Mouse (Mus musculus) lung, embryonic 16.5 days (tissue): ENCODE measurements around the gene Faf2. TPM values are rescaled to one million over a fixed set of nuclear protein-coding genes. Genes with fewer than 3 reads are reported as not detected.
A peak's percentile ranks its signal among the peaks of the same experiment; 100 is the strongest.

Source experiments
- ATAC-seq: fragments of 200-750 bp; cut with Nextera tagmentation; 2 replicates; pipeline ENCODE4 v1.8.0; 2017; ENCODE audit warnings: low read depth, mild to moderate bottlenecking, moderate library complexity
- H3K27ac ChIP-seq: fragments of 300-500 bp; sonication (generic); 2 replicates; pipeline ENCODE4 v1.5.1; 2014; ENCODE audit warnings: mild to moderate bottlenecking, control low read depth, low read length
- H3K27me3 ChIP-seq: fragments of 300-500 bp; sonication (generic); 2 replicates; pipeline ENCODE4 v1.6.1; 2014; ENCODE audit warnings: low read depth, low read length, mixed read lengths; ENCODE audit not compliant: control insufficient read depth, insufficient read depth
- H3K36me3 ChIP-seq: fragments of 300-500 bp; sonication (generic); 2 replicates; pipeline ENCODE4 v1.6.1; 2014; ENCODE audit warnings: low read length; ENCODE audit not compliant: control insufficient read depth, insufficient read depth
- H3K4me1 ChIP-seq: fragments of 300-500 bp; sonication (generic); replicated peaks from 2 replicates; pipeline ENCODE4 v1.6.1; 2014; ENCODE audit warnings: low read length, mixed read lengths; ENCODE audit not compliant: control insufficient read depth, insufficient read depth
- H3K4me2 ChIP-seq: fragments of 300-500 bp; sonication (generic); 2 replicates; pipeline ENCODE4 v1.6.1; 2014; ENCODE audit warnings: low read depth, low read length, control low read depth
- H3K4me3 ChIP-seq: fragments of 300-500 bp; sonication (generic); 2 replicates; pipeline ENCODE4 v1.5.1; 2014; ENCODE audit warnings: mild to moderate bottlenecking, low read length, control low read depth
- H3K9ac ChIP-seq: fragments of 300-500 bp; sonication (generic); 2 replicates; pipeline ENCODE4 v1.6.1; 2014; ENCODE audit warnings: low read length, control low read depth
- H3K9me3 ChIP-seq: fragments of 300-500 bp; sonication (generic); 2 replicates; pipeline ENCODE4 v1.6.1; 2016; ENCODE audit warnings: low read length; ENCODE audit not compliant: control insufficient read depth
- WGBS: fragments of 180-500 bp; shearing (Covaris S2); extraction: QIAGEN DNeasy Blood & Tissue Kit; methylation state at CpG from one replicate; pipeline ENCODE4 v1.1.7; 2014; 5-methylcytosine and 5-hydroxymethylcytosine counted together
- polyA plus RNA-seq: library from polyadenylated mRNA; unstranded; fragments of >200 nt; fragmentation: Nextera tagmentation; extraction: Ambion mirVana; gene quantifications from 2 replicates; pipeline ENCODE4 v1.2.1, GENCODE M21; 2015

Gene Faf2
- polyA plus RNA-seq = 72.1 and 78.6 TPM in 2 replicates

GRCm38 (mm10) chr13:54621155-54621932 lies at the start of gene Faf2:
Faf2 (plus strand) TSS chr13:54621784.
- H3K9ac ChIP-seq = peak within 1 kb of the TSS; percentile 99
- WGBS = 10% methylated on average over 44 of the region's 44 CpGs
- H3K9me3 ChIP-seq = no peaks in the 10 kb centered on the region
- H3K4me2 ChIP-seq = peak within 1 kb of the TSS; percentile 95
- peaks cover 8% of the 10 kb centered on the region for H3K4me1 ChIP-seq
- peak; percentile 99 for ATAC-seq
- H3K4me3 ChIP-seq = peak within 1 kb of the TSS; percentile 95
- H3K36me3 ChIP-seq = no peaks in the 10 kb centered on the region
- H3K27me3 ChIP-seq = no peaks in the 10 kb centered on the region
- H3K27ac ChIP-seq = peak within 1 kb of the TSS; percentile 78

GRCm38 (mm10) chr13:54572621-54573020 lies 49.0 kb upstream of the Faf2 start:
- H3K4me3 ChIP-seq = no peak overlapping the region
- no peaks in the 10 kb centered on the region for H3K27me3 ChIP-seq
- no peaks in the 10 kb centered on the region for H3K9me3 ChIP-seq
- H3K9ac ChIP-seq = no peak overlapping the region
- H3K4me2 ChIP-seq = no peak overlapping the region
- no peak for ATAC-seq
- H3K36me3 ChIP-seq = no peaks in the 10 kb centered on the region
- no peak overlapping the region for H3K27ac ChIP-seq
- H3K4me1 ChIP-seq = peaks cover 15% of the 10 kb centered on the region
- WGBS = 74% methylated on average over 4 of the region's 4 CpGs

- Histone ChIP-seq H3K27ac (peak within 1 kb of the TSS; percentile 69), H3K4me3 (peak within 1 kb of the TSS; percentile 87), H3K36me3 (peaks cover 9% of the 10 kb centered on the region), H3K4me1 (peaks cover 15% of the 10 kb centered on the region), H3K9me3 (no peaks in the 10 kb centered on the region), H3K27me3 (no peaks in the 10 kb centered on the region), H3K9ac (peak within 1 kb of the TSS; percentile 95), H3K4me2 (peak within 1 kb of the TSS; percentile 95)
- WGBS = 0% methylated on average over 55 of the region's 55 CpGs
- peak; percentile 94 for ATAC-seq
Measured at GRCm38 (mm10) chr13:54574854-54575481, 46.6 kb upstream of the Faf2 start, which contains the start of gene Arl10. Arl10 (plus strand) TSS chr13:54575015.

- WGBS = under 1% methylated on average over 19 of the region's 19 CpGs
- H3K9ac ChIP-seq = peak overlapping the region; percentile 95
- H3K4me3 ChIP-seq = peak overlapping the region; percentile 87
- H3K4me2 ChIP-seq = peak overlapping the region; percentile 95
- ATAC-seq = peak; percentile 29
- H3K27ac ChIP-seq = peak overlapping the region; percentile 69
- H3K36me3 ChIP-seq = peaks cover 9% of the 10 kb centered on the region
- peaks cover 15% of the 10 kb centered on the region for H3K4me1 ChIP-seq
- no peaks in the 10 kb centered on the region for H3K27me3 ChIP-seq
- H3K9me3 ChIP-seq = no peaks in the 10 kb centered on the region
Measured at GRCm38 (mm10) chr13:54575489-54575888, 46.1 kb upstream of the Faf2 start.

GRCm38 (mm10) chr13:54577652-54578507 lies 43.7 kb upstream of the Faf2 start:
- no peak for ATAC-seq
- Histone ChIP-seq H3K4me1 (peaks cover 20% of the 10 kb centered on the region), H3K4me3 (no peak overlapping the region), H3K27ac (no peak overlapping the region), H3K4me2 (no peak overlapping the region), H3K9ac (no peak overlapping the region), H3K36me3 (peaks cover 13% of the 10 kb centered on the region), H3K9me3 (no peaks in the 10 kb centered on the region), H3K27me3 (no peaks in the 10 kb centered on the region)
- 77% methylated on average over 21 of the region's 21 CpGs for WGBS

GRCm38 (mm10) chr13:54581385-54581784 lies 40.2 kb upstream of the Faf2 start:
- Histone ChIP-seq H3K4me2 (no peak overlapping the region), H3K9ac (no peak overlapping the region), H3K9me3 (no peaks in the 10 kb centered on the region), H3K4me1 (peaks cover 9% of the 10 kb centered on the region), H3K27me3 (no peaks in the 10 kb centered on the region), H3K27ac (peak overlapping the region; percentile 19; the same call in 1 of the 2 replicates), H3K36me3 (peaks cover 27% of the 10 kb centered on the region), H3K4me3 (no peak overlapping the region)
- ATAC-seq = peak; percentile 48
- 41% methylated on average over 2 of the region's 2 CpGs for WGBS

GRCm38 (mm10) chr13:54582126-54582525 lies 39.5 kb upstream of the Faf2 start:
- WGBS = 53% methylated on average over 10 of the region's 10 CpGs
- Histone ChIP-seq H3K9ac (no peak overlapping the region), H3K9me3 (no peaks in the 10 kb centered on the region), H3K27ac (no peak overlapping the region), H3K27me3 (no peaks in the 10 kb centered on the region), H3K36me3 (peaks cover 27% of the 10 kb centered on the region), H3K4me2 (no peak overlapping the region), H3K4me3 (no peak overlapping the region), H3K4me1 (peaks cover 5% of the 10 kb centered on the region; the same call in 1 of the 2 replicates)
- ATAC-seq = no peak

GRCm38 (mm10) chr13:54582860-54583259 lies 38.7 kb upstream of the Faf2 start:
- no peak for ATAC-seq
- 77% methylated on average over 5 of the region's 5 CpGs for WGBS
- Histone ChIP-seq H3K27ac (no peak overlapping the region), H3K4me1 (peaks cover 5% of the 10 kb centered on the region; the same call in 1 of the 2 replicates), H3K4me3 (no peak overlapping the region), H3K4me2 (no peak overlapping the region), H3K27me3 (no peaks in the 10 kb centered on the region), H3K36me3 (peaks cover 27% of the 10 kb centered on the region), H3K9me3 (no peaks in the 10 kb centered on the region), H3K9ac (no peak overlapping the region)
